Mouse (Mus musculus): ENCODE measurements at regions not wholly inside any gene's neighbourhood (a gene's known extent, or its start where the extent isn't known, plus 50 kb on each side); places are given as distances from the start of the nearest gene placed in this dataset.

GRCm38 (mm10) chr7:137847856-137848255, 410.4 kb downstream of the Glrx3 start:
- H3K4me2 ChIP-seq: no peak overlapping the region
- H3K9me3 ChIP-seq (replicated peaks): no peaks in the 10 kb centered on the region
- no peak overlapping the region for H3K9ac ChIP-seq
- WGBS: 77% methylated on average over 11 of the region's 11 CpGs
- H3K4me3 ChIP-seq: no peak overlapping the region
- no peak for ATAC-seq (replicated peaks; ENCODE audit: insufficient number of reproducible peaks, insufficient read depth, low FRiP score, low read depth)
- H3K27ac ChIP-seq: no peak overlapping the region
- H3K27me3 ChIP-seq: no peaks in the 10 kb centered on the region
- H3K4me1 ChIP-seq (replicated peaks): no peaks in the 10 kb centered on the region
- no peaks in the 10 kb centered on the region for H3K36me3 ChIP-seq

GRCm38 (mm10) chr7:137851061-137851460, 413.6 kb downstream of the Glrx3 start:
- no peak overlapping the region for H3K4me2 ChIP-seq
- H3K9ac ChIP-seq: no peak overlapping the region
- H3K4me1 ChIP-seq (replicated peaks): no peaks in the 10 kb centered on the region
- H3K36me3 ChIP-seq: no peaks in the 10 kb centered on the region
- ATAC-seq (replicated peaks; ENCODE audit: insufficient number of reproducible peaks, insufficient read depth, low FRiP score, low read depth): no peak
- H3K27ac ChIP-seq: no peak overlapping the region
- H3K27me3 ChIP-seq: no peaks in the 10 kb centered on the region
- 49% methylated on average over 4 of the region's 4 CpGs for WGBS
- no peak overlapping the region for H3K4me3 ChIP-seq
- no peaks in the 10 kb centered on the region for H3K9me3 ChIP-seq (replicated peaks)

- Histone ChIP-seq H3K9me3 (replicated peaks) (no peaks in the 10 kb centered on the region), H3K9ac (no peak overlapping the region), H3K27me3 (no peaks in the 10 kb centered on the region), H3K4me3 (no peak overlapping the region), H3K27ac (no peak overlapping the region), H3K36me3 (no peaks in the 10 kb centered on the region), H3K4me2 (no peak overlapping the region), H3K4me1 (replicated peaks) (no peaks in the 10 kb centered on the region)
- no peak for ATAC-seq (replicated peaks; ENCODE audit: insufficient number of reproducible peaks, insufficient read depth, low FRiP score, low read depth)
- 32% methylated on average over 3 of the region's 3 CpGs for WGBS
These were observed 422.3 kb downstream of the Glrx3 start for GRCm38 (mm10) chr7:137859681-137860080.

GRCm38 (mm10) chr7:137860520-137860919, 423.1 kb downstream of the Glrx3 start:
- H3K4me2 ChIP-seq: no peak overlapping the region
- 65% methylated on average over 8 of the region's 8 CpGs for WGBS
- H3K4me3 ChIP-seq: no peak overlapping the region
- no peak for ATAC-seq (replicated peaks; ENCODE audit: insufficient number of reproducible peaks, insufficient read depth, low FRiP score, low read depth)
- no peaks in the 10 kb centered on the region for H3K36me3 ChIP-seq
- H3K27me3 ChIP-seq: no peaks in the 10 kb centered on the region
- no peak overlapping the region for H3K27ac ChIP-seq
- H3K4me1 ChIP-seq (replicated peaks): no peaks in the 10 kb centered on the region
- H3K9ac ChIP-seq: no peak overlapping the region
- no peaks in the 10 kb centered on the region for H3K9me3 ChIP-seq (replicated peaks)

GRCm38 (mm10) chr7:137864912-137865311, 427.5 kb downstream of the Glrx3 start:
- Histone ChIP-seq H3K27me3 (no peaks in the 10 kb centered on the region), H3K9ac (no peak overlapping the region), H3K27ac (no peak overlapping the region), H3K4me3 (no peak overlapping the region), H3K9me3 (replicated peaks) (no peaks in the 10 kb centered on the region), H3K36me3 (no peaks in the 10 kb centered on the region), H3K4me1 (replicated peaks) (no peaks in the 10 kb centered on the region), H3K4me2 (no peak overlapping the region)
- ATAC-seq (replicated peaks; ENCODE audit: insufficient number of reproducible peaks, insufficient read depth, low FRiP score, low read depth): no peak
- WGBS: 61% methylated on average over 4 of the region's 4 CpGs

GRCm38 (mm10) chr7:137865457-137865856, 428.0 kb downstream of the Glrx3 start:
- H3K4me1 ChIP-seq (replicated peaks): no peaks in the 10 kb centered on the region
- WGBS: 43% methylated on average over 7 of the region's 7 CpGs
- no peak for ATAC-seq (replicated peaks; ENCODE audit: insufficient number of reproducible peaks, insufficient read depth, low FRiP score, low read depth)
- H3K36me3 ChIP-seq: no peaks in the 10 kb centered on the region
- no peaks in the 10 kb centered on the region for H3K27me3 ChIP-seq
- H3K9me3 ChIP-seq (replicated peaks): no peaks in the 10 kb centered on the region
- H3K9ac ChIP-seq: no peak overlapping the region
- no peak overlapping the region for H3K27ac ChIP-seq
- no peak overlapping the region for H3K4me3 ChIP-seq
- H3K4me2 ChIP-seq: no peak overlapping the region

GRCm38 (mm10) chr7:137866880-137867279, 429.5 kb downstream of the Glrx3 start:
- WGBS: 73% methylated on average over 6 of the region's 6 CpGs
- no peak overlapping the region for H3K9ac ChIP-seq
- no peak overlapping the region for H3K27ac ChIP-seq
- H3K27me3 ChIP-seq: no peaks in the 10 kb centered on the region
- H3K36me3 ChIP-seq: no peaks in the 10 kb centered on the region
- H3K4me3 ChIP-seq: no peak overlapping the region
- H3K4me1 ChIP-seq (replicated peaks): no peaks in the 10 kb centered on the region
- H3K9me3 ChIP-seq (replicated peaks): no peaks in the 10 kb centered on the region
- no peak overlapping the region for H3K4me2 ChIP-seq
- ATAC-seq (replicated peaks; ENCODE audit: insufficient number of reproducible peaks, insufficient read depth, low FRiP score, low read depth): no peak

- H3K4me1 ChIP-seq (replicated peaks): no peaks in the 10 kb centered on the region
- no peak for ATAC-seq (replicated peaks; ENCODE audit: insufficient number of reproducible peaks, insufficient read depth, low FRiP score, low read depth)
- H3K4me2 ChIP-seq: no peak overlapping the region
- no peak overlapping the region for H3K4me3 ChIP-seq
- H3K27me3 ChIP-seq: no peaks in the 10 kb centered on the region
- H3K36me3 ChIP-seq: no peaks in the 10 kb centered on the region
- H3K9me3 ChIP-seq (replicated peaks): no peaks in the 10 kb centered on the region
- no peak overlapping the region for H3K27ac ChIP-seq
- 63% methylated on average over 3 of the region's 3 CpGs for WGBS
- H3K9ac ChIP-seq: no peak overlapping the region
These were observed 431.1 kb downstream of the Glrx3 start for GRCm38 (mm10) chr7:137868501-137868900.

GRCm38 (mm10) chr7:137875306-137875705, 437.9 kb downstream of the Glrx3 start:
- no peaks in the 10 kb centered on the region for H3K4me1 ChIP-seq (replicated peaks)
- no peaks in the 10 kb centered on the region for H3K27me3 ChIP-seq
- H3K36me3 ChIP-seq: no peaks in the 10 kb centered on the region
- no peak overlapping the region for H3K27ac ChIP-seq
- no peak for ATAC-seq (replicated peaks; ENCODE audit: insufficient number of reproducible peaks, insufficient read depth, low FRiP score, low read depth)
- H3K9me3 ChIP-seq (replicated peaks): no peaks in the 10 kb centered on the region
- no peak overlapping the region for H3K4me3 ChIP-seq
- 88% methylated on average over 2 of the region's 2 CpGs for WGBS
- H3K4me2 ChIP-seq: no peak overlapping the region
- no peak overlapping the region for H3K9ac ChIP-seq

- Histone ChIP-seq H3K9ac (no peak overlapping the region), H3K9me3 (replicated peaks) (no peaks in the 10 kb centered on the region), H3K4me1 (replicated peaks) (no peaks in the 10 kb centered on the region), H3K27me3 (no peaks in the 10 kb centered on the region), H3K27ac (no peak overlapping the region), H3K4me2 (no peak overlapping the region), H3K36me3 (no peaks in the 10 kb centered on the region), H3K4me3 (no peak overlapping the region)
- no peak for ATAC-seq (replicated peaks; ENCODE audit: insufficient number of reproducible peaks, insufficient read depth, low FRiP score, low read depth)
- WGBS: 83% methylated on average over 12 of the region's 12 CpGs
These were observed 441.9 kb downstream of the Glrx3 start for GRCm38 (mm10) chr7:137879296-137879695.

GRCm38 (mm10) chr7:137882876-137883275, 445.5 kb downstream of the Glrx3 start:
- H3K9me3 ChIP-seq (replicated peaks): no peaks in the 10 kb centered on the region
- no peak overlapping the region for H3K4me2 ChIP-seq
- H3K27ac ChIP-seq: no peak overlapping the region
- WGBS: 44% methylated on average over 5 of the region's 5 CpGs
- no peak for ATAC-seq (replicated peaks; ENCODE audit: insufficient number of reproducible peaks, insufficient read depth, low FRiP score, low read depth)
- H3K4me3 ChIP-seq: no peak overlapping the region
- H3K27me3 ChIP-seq: no peaks in the 10 kb centered on the region
- no peaks in the 10 kb centered on the region for H3K36me3 ChIP-seq
- no peaks in the 10 kb centered on the region for H3K4me1 ChIP-seq (replicated peaks)
- H3K9ac ChIP-seq: no peak overlapping the region

GRCm38 (mm10) chr7:137883701-137884100, 446.3 kb downstream of the Glrx3 start:
- Histone ChIP-seq H3K27me3 (no peaks in the 10 kb centered on the region), H3K36me3 (no peaks in the 10 kb centered on the region), H3K9ac (no peak overlapping the region), H3K4me2 (no peak overlapping the region), H3K9me3 (replicated peaks) (no peaks in the 10 kb centered on the region), H3K4me1 (replicated peaks) (no peaks in the 10 kb centered on the region), H3K4me3 (no peak overlapping the region), H3K27ac (no peak overlapping the region)
- no peak for ATAC-seq (replicated peaks; ENCODE audit: insufficient number of reproducible peaks, insufficient read depth, low FRiP score, low read depth)
- 69% methylated on average over 4 of the region's 4 CpGs for WGBS
